Mouse (Mus musculus): ENCODE results near the gene Tcea2. TPM values are rescaled to one million over a fixed set of nuclear protein-coding genes. Genes with fewer than 3 reads are reported as not detected.

Tcea2 gene
- total RNA-seq, 2 experiments from 2014 or later, result 51.2 to 59.4 TPM

DNA sequence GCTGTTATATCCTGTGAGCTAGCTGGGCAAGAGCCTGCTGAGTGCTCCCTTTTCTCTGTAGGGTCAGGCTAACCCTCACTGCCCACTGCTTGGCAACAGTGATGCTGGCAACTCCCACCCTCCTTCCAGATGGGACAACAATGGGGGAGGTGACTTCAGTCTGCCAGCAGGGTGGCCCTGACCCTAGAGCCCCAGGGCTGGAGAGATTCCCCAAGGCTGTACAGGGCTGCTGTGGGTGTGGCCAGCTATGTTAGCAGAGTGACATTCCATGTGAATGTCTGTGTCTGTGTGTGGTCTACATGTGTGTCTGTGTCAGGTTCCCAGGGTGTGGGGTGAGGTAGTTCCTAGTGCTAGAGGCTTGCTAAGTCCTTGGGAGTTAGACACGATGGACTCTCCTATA lies 6.6 kb upstream of the Tcea2 start:
- DNase-seq (ENCODE audit: low spot score in 2 of 2), result no peak

DNA sequence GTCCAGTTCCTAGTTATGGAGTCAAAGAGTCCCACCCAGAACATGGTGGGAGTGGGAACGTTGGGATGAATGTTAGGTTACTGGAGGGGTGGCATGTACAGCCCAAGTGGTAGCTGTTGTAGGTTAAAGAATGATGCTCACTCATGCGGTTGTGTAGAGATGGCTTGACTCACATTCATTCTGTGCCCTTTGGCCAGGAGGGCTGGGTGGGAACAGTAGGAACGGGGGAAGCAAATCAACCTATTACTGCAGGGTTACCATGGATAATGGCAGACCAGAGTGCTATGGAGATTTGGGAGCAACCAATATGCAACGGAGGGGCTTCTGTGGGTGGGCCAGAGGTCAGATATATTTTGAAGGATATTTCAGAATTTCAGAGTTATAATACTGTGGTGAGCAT lies 5.2 kb upstream of the Tcea2 start:
- no peak for DNase-seq (ENCODE audit: low spot score in 2 of 2)

DNA sequence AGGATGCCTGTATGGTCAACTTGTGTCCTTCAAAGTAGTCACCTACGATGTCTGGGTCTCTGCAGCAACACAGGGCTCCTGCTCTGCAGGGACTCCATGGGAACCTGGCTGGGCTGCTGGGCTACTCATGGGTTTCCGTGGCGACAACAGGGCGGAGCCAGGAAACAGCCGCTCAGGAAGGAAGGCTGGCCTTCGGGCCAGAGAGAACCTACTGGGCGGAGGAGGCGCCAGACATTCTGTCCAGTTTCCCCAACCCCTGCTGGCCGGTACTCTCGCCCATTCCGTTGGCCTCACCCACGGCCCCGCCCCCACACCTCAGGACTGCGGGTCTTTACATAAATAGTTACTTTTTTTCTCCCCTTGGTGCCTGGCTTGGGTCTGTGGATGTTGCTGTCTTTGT lies 4.7 kb upstream of the Tcea2 start:
- peak; percentile 43 to 58 for DNase-seq (ENCODE audit: low spot score in 2 of 2)

DNA sequence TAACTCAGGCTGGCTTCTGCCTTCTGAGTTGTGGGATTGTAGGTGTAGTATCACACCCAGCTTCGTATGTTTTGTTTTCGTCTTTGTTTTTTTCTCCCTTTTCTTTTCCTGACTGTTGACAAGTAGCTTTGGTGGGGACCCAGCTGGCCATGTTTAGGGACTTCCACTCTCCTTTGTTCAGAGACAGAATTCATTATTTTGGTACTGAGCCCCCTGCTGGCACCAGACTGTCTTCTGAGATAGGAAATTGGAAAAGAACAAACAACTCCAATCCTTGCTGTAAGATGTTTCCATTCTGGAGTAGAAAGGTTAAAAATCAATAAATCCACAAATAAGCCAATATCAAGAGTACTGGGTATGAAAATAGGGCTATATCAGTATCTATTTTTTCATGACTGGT lies 3.7 kb upstream of the Tcea2 start:
- DNase-seq (ENCODE audit: low spot score in 2 of 2), result no peak

DNA sequence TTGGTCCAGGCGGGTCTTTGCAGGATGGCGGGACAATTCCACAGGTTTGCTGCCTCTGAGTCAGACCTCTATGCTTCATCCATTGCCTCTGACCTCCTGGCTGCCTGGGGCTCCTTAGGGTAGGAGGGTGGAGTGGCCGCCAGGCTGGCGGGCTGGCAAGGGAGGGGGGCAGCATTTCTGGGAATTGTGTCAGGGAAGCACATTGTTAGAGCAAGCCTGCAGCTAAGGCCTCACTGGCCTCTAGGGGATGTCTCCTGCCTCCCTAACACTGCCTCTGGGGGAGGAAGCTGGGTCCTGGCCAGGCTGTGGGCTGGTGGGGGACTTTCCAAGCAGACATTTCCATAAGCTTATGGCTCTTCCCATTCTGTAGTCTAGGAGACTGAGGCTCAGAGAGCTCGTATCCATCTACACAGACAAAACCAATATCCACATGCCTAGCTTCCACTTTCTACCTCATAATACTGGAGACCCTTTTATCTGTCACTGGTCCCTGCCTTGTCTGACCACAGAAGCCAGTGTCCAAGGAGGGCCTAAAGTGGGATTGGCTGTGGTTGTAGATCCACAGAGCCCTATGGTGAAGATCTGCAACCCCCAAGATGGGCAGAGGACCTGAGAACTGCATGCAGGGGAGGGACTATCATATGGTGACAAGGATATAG lies 2.9 kb upstream of the Tcea2 start:
- no peak for DNase-seq (ENCODE audit: low spot score in 2 of 2)

DNA sequence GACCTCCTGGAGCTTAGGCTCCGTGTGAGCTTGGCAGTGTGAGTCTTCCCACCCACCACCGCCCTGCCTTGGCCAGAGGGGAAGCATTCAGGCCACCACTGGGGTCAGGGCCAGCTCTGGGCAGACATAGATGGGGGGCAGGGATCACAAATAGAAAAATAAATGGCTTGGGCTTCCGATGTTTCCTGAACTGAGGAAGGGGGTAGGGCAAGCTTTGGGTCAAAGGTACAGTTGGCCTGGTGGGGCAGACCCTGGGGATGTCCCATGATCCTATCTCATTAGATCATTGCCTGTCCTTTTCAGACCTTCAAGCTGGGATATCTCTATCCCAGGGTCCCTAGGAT lies 2.4 kb upstream of the Tcea2 start:
- no peak for DNase-seq (ENCODE audit: low spot score in 2 of 2)

DNA sequence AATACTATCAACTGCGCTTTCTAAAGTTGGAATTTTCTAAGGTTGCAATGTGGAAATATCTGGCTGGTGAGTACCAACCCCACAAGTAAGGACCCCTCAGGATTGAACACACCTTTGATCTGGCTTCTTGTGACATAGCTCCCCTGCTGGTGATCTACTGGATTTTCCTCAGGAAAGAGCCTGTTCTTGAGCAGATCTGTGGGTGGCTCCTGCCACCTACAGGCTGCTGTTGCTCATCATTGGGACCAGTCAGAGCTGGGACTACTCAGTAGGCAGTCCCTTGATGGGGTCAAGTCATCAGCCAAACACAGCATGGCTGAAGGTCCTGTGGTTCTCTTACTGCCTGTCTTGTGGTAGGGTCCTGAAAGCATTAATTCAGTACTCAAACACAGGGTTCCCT lies 1.3 kb upstream of the Tcea2 start:
- DNase-seq (ENCODE audit: low spot score in 2 of 2), result peak; percentile 79 to 89

DNA sequence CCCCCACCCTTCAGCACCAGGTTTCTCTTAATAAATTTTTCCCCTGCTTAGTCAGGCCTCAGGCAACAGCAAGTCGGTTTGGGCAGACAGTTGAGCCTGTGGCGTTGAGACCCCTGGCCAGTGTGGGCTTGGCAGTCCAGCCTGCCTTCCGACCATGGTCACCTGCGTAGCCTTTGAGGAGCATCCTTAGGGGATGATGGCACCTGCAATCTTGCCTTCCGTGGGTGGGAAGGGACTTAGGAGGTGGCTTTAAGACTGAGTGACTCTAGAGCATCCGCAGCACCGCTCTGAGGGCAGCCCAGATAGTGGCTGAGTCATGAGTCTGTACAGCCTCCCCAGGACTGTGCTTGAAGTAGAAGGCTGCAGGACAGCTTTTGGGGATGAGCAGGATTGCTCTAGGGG lies 607 bp downstream of the Tcea2 start:
- DNase-seq (ENCODE audit: low spot score in 2 of 2), result no peak

DNA sequence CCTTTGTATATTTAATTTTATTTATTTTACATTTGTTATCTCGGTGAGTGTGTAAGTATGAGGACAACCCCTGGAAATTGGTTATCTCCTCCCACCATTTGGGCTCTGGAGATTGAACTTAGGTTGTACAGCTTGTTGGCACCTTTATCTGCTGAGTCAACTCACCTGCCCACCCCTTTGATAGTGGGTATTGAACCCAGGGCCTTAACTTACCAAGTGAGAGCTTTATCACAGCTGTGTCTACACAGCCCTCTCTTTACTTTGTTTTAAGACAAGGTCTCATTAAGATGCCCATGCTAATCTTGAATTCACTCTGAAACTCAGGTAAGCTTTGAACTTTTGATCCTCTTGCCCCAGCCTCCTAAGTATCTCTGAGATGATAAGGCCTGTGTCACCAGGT lies 1.9 kb downstream of the Tcea2 start:
- DNase-seq (ENCODE audit: low spot score in 2 of 2), result no peak

DNA sequence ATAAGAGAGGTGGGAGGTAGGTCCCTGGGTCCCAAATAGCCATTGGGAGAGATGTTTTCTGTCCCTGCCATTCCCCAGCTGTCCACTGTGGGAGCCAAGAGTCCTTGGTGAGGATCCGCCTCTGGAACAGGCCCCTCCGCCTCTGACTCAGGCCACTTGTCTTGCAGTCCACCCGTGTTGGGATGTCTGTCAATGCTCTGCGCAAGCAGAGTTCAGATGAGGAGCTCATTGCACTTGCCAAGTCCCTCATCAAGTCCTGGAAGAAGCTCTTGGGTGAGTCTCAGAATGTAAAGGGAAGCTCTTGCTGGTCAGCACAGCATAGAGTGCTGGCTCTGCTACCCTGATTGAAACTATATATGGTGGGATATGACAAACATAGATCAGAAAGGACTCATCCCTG lies 3.3 kb downstream of the Tcea2 start:
- no peak for DNase-seq (ENCODE audit: low spot score in 2 of 2)

DNA sequence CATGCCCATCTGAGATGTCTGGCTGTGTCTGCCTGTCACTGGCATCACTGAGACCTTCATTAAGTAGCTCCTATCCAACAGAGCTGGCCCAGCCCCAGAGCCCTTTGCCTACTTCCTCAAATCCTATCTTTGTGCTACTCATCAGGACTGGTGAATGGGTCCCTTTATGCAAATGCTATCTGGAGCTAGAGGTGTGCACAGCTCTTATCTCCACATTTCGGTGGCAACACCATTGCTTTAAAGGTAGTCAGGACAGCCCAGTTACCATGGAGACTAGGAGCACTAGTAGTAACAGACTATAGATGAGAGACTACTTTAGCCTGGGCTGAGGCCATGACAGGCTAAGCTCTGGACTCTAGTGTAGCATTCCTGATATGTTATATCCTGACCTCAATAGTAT lies 4.6 kb downstream of the Tcea2 start:
- no peak for DNase-seq (ENCODE audit: low spot score in 2 of 2)

DNA sequence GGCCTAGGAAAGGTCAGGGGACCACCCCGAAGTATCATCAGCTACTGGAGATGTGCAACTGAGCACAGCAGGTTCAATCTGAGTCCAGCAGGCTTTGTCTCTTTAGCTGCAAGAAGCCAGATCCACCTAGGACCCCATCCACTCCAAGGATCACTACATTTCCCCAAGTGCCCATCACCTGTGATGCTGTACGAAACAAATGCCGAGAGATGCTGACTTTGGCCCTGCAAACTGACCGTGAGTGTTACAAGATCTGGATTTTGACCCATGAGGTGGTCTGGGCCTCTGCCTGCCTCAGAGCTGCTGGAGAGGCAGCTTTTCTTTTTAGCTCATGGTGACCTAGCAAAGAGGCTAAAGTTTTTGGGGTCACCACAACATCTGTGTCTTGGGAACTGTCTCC lies 5.6 kb downstream of the Tcea2 start:
- no peak for DNase-seq (ENCODE audit: low spot score in 2 of 2)

DNA sequence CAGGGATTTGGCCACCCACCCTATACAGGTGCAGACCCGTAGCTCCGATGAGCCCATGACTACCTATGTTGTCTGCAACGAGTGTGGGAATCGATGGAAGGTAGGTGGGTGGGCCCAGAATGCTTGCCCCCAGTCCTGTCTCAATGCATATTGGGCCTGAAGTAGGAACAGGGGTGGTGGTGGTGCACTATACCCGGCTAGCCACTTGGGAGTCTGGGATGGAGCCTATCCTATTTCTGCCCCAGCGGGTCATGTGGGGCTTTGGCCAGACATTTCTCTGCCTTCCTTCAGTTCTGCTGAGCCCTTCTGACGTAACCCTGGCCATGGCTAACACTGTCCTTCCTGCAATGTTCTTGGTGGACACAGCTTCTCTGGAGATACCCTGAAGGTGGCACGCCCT lies 7.5 kb downstream of the Tcea2 start:
- DNase-seq (ENCODE audit: low spot score in 2 of 2), result no peak

DNA sequence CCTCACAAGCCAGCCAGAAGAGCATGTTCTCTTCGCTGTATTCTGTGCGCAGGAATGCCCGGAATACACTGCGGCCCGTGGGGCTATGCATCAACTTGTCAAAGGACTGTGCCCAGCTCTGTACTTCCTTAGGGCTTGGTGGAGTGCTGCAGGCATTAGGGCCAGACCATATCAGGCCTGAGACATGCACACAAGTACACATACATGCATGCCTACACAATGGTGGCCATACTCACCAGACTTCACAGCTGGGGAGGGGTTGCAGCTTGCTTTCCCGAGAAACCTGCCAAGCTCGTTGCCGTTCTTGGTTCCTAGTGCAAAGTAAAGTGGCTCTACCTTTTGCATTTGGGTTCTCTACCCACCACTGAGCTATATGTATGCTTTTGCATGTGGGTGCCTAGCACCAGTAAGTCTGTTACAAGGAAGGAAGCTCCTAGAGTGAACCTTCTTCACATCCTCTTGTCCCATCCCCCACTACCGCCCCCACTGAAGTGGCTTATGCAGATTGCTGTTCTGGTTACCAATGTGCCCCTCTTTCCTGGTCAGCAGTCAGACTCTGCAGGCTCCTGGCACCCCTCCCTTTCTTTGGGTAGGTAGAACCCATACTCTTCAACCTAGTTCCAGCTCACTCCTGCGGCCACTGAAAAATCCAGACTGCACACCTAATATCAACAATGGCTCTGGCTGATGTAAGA lies 9.5 kb downstream of the Tcea2 start:
- no peak for DNase-seq (ENCODE audit: low spot score in 2 of 2)

DNA sequence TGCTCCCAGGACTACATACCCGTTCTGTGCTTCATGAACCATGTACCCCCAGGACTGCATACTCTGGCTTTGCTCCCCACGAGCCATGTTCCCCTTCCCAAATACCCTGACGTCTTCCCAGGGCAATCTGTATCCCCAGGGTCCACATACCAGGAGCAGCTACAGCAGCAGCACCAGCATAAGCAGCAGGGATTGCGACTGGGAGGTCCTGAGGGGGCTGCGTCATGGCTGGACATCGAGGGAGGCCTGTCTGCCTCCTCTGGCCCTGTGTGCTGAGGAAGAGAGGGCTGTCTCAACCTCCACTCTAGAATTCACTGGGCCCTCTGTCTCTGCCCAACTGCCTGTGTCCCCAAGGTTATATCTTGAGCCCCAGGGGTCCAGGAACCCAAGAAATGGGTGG lies 11.0 kb downstream of the Tcea2 start:
- DNase-seq (ENCODE audit: low spot score in 2 of 2), result no peak

DNA sequence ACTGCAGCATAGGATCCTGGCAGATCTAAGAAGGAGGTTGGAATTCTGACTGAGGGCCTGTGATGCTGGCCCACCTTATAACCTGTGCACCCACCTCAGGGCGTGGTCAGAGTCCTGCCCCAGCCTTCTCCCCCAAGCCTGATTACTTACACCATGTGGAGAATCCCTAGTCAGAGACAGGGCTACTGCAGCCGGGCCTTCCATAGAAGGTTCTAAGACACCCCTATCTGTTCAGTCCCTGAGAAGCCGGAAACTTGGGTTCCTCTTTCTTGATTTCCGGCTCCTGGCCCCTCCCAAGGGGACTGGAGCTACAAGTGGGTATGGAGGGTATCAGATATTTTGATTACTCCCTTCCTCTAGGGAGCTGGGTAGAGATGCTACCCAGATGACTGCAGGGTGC lies 11.5 kb downstream of the Tcea2 start:
- no peak for DNase-seq (ENCODE audit: low spot score in 2 of 2)

DNA sequence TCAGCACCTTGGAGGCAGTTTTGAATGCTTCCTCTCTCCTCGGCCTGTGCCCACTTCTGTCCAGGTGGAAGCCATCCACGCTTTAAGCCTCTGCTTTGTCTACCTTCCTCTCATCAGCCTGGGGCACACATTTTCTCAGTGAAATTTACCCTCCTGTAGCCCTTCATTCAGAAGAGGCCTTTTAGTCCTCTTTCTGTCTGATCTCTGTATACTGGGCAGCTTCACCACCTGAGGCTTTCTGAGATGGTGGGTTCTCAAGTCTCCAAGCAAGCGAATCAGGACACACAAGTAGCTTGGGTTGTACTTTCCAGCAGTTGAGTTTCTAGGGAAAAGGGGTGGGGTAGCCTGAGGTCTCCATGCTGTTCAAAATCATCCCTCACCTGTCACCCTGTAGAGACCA lies 12.2 kb downstream of the Tcea2 start:
- no peak for DNase-seq (ENCODE audit: low spot score in 2 of 2)

DNA sequence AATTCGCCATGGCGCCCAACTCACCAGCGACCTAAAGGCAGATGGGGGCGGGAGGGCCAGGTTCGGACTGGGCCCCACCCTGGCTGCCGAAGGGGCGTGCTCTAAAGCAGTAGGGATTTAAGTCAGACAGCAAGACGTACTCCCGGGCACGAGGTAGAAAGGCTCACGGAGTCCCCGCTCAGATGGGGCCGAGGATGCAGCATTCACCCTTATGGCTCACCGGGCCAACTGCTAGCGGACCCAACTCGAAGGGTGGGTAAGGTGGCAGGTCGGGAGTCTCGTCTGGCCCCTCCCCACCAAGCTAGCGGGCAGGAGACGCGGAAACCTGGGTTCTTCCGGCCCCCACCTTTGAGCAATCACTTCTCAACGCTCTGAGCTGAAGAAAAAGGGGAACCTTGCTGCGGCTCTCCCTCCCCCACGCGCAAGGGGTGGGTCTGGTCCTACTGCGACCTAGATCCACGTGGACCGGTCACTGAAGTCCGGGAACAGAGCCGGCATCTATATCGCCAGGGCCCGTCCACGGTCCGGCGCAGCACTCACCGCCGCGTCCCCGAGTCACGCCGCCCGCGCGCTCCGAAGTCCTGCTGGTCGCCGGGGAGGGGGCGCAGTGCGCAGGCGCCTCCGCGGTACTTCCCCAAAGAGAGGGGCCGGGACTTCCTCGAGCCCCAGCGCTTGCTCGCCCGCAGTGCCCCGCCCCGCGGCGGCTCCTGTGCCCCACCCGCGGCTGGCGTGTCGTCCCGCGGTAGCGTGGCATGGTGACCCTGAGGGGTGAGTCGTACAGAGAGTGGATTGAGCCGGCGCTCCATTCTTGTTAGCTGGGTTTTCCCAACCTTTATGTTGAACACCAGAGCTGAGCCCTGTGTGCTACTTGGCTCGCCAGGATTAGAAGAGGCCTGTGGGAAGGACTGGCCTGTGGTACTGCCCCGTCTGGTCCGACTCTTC lies 13.5 kb downstream of the Tcea2 start, which contains the start of gene Rgs19:
Rgs19 (minus strand) TSS at position 639 of the 942 bp plus-strand sequence.
- DNase-seq (ENCODE audit: low spot score in 2 of 2), result peak; percentile 77 to 80

DNA sequence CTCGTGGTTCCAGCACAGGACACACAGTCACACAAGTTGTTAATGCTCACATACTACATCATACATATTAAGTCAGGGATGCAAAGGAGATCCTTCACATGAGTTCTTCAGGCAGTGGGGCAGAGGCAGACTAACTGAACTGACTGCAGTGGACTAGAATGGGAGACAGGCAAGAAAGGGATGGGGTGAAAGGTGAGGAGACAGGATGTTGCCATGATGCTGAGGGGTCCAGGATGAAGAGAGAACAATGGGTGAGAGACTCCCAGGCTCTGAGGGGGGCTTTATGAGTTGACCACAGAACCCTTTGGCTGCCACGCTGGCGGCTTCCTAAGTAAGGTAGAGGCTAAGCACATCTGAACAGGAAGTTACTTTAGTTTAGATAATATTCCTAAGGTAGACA lies 14.5 kb downstream of the Tcea2 start:
- DNase-seq (ENCODE audit: low spot score in 2 of 2), result peak in 1 of 2 experiments; percentile 0

DNA sequence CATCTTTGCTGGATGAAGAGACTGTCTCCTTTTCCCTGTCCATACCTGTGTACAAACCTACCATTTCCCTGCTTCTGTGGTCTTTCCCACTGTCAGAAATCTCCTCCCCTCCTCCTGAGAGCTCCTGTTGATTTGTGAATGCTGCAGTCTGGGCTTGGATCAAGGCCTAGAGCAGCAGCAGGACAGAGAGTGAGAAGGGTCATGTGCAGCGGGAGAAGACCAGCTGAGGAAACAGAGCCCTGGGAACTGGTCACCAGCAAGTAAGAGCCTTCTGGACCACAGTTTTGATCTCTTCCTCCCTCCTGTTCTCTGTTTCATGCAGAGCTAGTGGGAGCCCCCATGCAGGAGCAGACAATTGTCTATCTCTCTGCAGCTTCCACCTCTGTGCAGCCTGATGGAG lies 15.7 kb downstream of the Tcea2 start:
- DNase-seq (ENCODE audit: low spot score in 2 of 2), result peak in 1 of 2 experiments; percentile 0

DNA sequence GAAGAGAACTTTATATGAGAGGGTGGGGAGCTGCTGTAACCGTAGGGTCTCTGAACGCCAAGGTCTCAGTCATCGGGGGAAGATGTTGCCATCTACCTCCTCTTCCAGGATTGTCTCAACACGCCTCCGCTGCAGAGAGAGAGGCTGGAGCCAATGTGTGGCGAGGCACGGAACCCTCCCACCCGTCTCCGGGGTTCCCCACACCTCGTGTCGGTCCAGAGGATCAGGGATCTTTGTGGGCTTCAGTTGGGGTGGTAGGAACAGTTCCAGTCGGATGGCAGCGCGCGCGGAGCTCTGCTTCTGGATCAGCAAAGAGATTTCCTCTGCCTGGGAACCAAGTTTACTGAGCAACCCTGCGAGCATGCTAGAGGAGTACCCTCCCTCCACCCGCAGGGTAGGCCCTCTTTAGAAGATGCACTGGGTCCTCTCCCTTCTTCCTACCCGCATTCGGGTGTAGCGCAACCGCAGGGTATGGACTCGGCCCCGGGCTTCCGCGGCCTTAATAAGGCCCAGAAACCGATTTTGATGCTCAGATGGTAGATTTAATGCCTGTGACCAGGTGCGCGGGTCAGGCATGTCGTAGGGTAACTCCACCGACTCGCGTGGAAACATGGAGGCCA lies 16.8 kb downstream of the Tcea2 start:
- peak in 1 of 2 experiments; percentile 1 for DNase-seq (ENCODE audit: low spot score in 2 of 2)

DNA sequence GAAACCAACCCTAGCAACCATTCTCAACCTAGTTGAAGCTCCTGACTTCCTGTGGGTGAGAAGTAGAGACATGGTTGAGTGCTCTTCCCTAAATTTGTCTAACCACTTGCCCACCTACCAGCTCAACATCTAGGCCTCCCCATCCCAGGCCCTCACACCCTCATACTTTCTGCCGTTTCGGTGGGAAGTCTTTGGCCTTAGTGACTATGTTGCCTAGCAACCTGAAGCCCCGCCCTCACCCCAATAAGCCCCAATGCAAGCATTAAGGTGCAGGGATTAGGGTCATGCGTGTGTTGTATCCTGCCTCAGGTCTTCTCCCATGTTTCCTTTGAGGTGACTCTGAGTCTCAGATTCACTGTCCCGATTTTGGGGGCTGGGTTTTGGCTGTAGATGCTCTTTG lies 18.1 kb downstream of the Tcea2 start, which contains the start of gene Lkaaear1:
Lkaaear1 (minus strand) TSS at position 202 of the 400 bp plus-strand sequence.
- DNase-seq (ENCODE audit: low spot score in 2 of 2), result no peak
